Mouse (Mus musculus) gastrocnemius, adult 18-20 months (tissue): ENCODE results near the gene Lcn10. TPM values are rescaled to one million over a fixed set of nuclear protein-coding genes. Genes with fewer than 3 reads are reported as not detected.
"Not testable (repeated sequence)": the region's sequence is repeated elsewhere in the genome, so short reads cannot be mapped to it uniquely, and the experiment has no call there.

Experiments
- DNase-seq: peaks from one replicate; pipeline ENCODE4 v3.0.0; 2021; ENCODE audit warnings: low spot score
- total RNA-seq, 2 experiments: library from RNA; stranded (reverse); gene quantifications; 2 replicates each; pipeline ENCODE4 v1.2.3; 2021

The Lcn10 gene
- total RNA-seq, 2 experiments from 2014 or later: not detected

GRCm38 (mm10) chr2:25706643-25707481 is 24.3 kb downstream of the Lcn10 start, which contains the start of gene Bmyc:
Gene Bmyc, plus strand, starts transcription at chr2:25706739.
- peak; percentile 69 for DNase-seq

GRCm38 (mm10) chr2:25708121-25708520 is 25.6 kb downstream of the Lcn10 start:
- DNase-seq: peak; percentile 55

- DNase-seq: not testable (repeated sequence)
Observed at GRCm38 (mm10) chr2:25709056-25709455, 26.5 kb downstream of the Lcn10 start.

GRCm38 (mm10) chr2:25709791-25710190 is 27.3 kb downstream of the Lcn10 start:
- DNase-seq: not testable (repeated sequence)

- not testable (repeated sequence) for DNase-seq
Observed at GRCm38 (mm10) chr2:25711641-25712040, 29.1 kb downstream of the Lcn10 start.

GRCm38 (mm10) chr2:25717222-25717621 is 34.7 kb downstream of the Lcn10 start:
- DNase-seq: no peak

GRCm38 (mm10) chr2:25733199-25733930 is 50.8 kb downstream of the Lcn10 start:
- no peak for DNase-seq

Other genes starting within 250 kb of the Lcn10 start
- 1 to 10 TPM in 1 of 2 experiments, under 1 TPM in 1; 0.39 to 1.0 TPM for gene Clic3, start 225.9 kb upstream of the Lcn10 start, total RNA-seq
- 10 to 100 TPM; 13.7 to 15.1 TPM for gene Paxx, start 221.6 kb upstream of the Lcn10 start, total RNA-seq
- gene Ptgds, start 212.7 kb upstream of the Lcn10 start, total RNA-seq: not detected
- gene Lcn12, start 188.8 kb upstream of the Lcn10 start, total RNA-seq: not detected
- 10 to 100 TPM; 81.5 to 84.3 TPM for gene Fbxw5, start 182.0 kb upstream of the Lcn10 start, total RNA-seq
- 1 to 10 TPM; 2.0 to 2.1 TPM for gene C8g, start 181.0 kb upstream of the Lcn10 start, total RNA-seq
- 10 to 100 TPM; 13.7 to 15.1 TPM for gene Traf2, start 135.8 kb upstream of the Lcn10 start, total RNA-seq
- 100 to 1,000 TPM; 179 to 182 TPM for gene Edf1, start 124.9 kb upstream of the Lcn10 start, total RNA-seq
- under 1 TPM; 0.12 to 0.34 TPM for gene Mamdc4, start 107.9 kb upstream of the Lcn10 start, total RNA-seq
- gene Phpt1, start 107.5 kb upstream of the Lcn10 start, total RNA-seq: 10 to 100 TPM; 54.6 to 57.5 TPM
- not detected for gene Ajm1, start 101.0 kb upstream of the Lcn10 start, total RNA-seq
- 10 to 100 TPM; 75.3 to 82.5 TPM for gene Rabl6, start 74.2 kb upstream of the Lcn10 start, total RNA-seq
- gene Ccdc183, start 65.0 kb upstream of the Lcn10 start, total RNA-seq: not detected
- 10 to 100 TPM; 17.1 to 17.3 TPM for gene Tmem141, start 60.7 kb upstream of the Lcn10 start, total RNA-seq
- gene Fcna, start 54.7 kb upstream of the Lcn10 start, total RNA-seq: 1 to 10 TPM; 2.4 to 3.0 TPM
- gene Lcn8, start 29.6 kb upstream of the Lcn10 start, total RNA-seq: 1 to 10 TPM; 4.5 to 5.0 TPM
- not detected for gene Lcn5, start 24.8 kb upstream of the Lcn10 start, total RNA-seq
- not detected for gene Lcn6, start 5.9 kb upstream of the Lcn10 start, total RNA-seq
- not detected for gene Obp2a, start 17.3 kb downstream of the Lcn10 start, total RNA-seq
- 10 to 100 TPM; 15.6 to 16.3 TPM for gene Bmyc, start 24.0 kb downstream of the Lcn10 start, total RNA-seq
- not detected for gene Obp2b, start 54.3 kb downstream of the Lcn10 start, total RNA-seq
- not detected for gene Lcn3, start 82.8 kb downstream of the Lcn10 start, total RNA-seq
- gene Lcn11, start 94.3 kb downstream of the Lcn10 start, total RNA-seq: not detected
- gene Gm13539, start 99.5 kb downstream of the Lcn10 start, total RNA-seq: not detected
- not detected for gene Glt6d1, start 133.1 kb downstream of the Lcn10 start, total RNA-seq
- gene Lcn9, start 140.4 kb downstream of the Lcn10 start, total RNA-seq: not detected
- not detected for gene Sohlh1, start 164.5 kb downstream of the Lcn10 start, total RNA-seq
- gene Kcnt1, start 181.0 kb downstream of the Lcn10 start, total RNA-seq: under 1 TPM; 0.34 to 0.47 TPM